Mouse (Mus musculus) embryonic facial prominence, embryonic 13.5 days (tissue): ENCODE results near the gene Gm21319. TPM values are rescaled to one million over a fixed set of nuclear protein-coding genes. Genes with fewer than 3 reads are reported as not detected.
"Not testable (repeated sequence)": the region's sequence is repeated elsewhere in the genome, so short reads cannot be mapped to it uniquely, and the experiment has no call there.

Source experiments
- ATAC-seq: fragments of 200-750 bp; cut with Nextera tagmentation; 2 replicates; pipeline ENCODE4 v1.8.0; 2017; ENCODE audit warnings: low read depth; ENCODE audit not compliant: insufficient number of reproducible peaks, insufficient read depth, low FRiP score, low TSS enrichment
- H3K27ac ChIP-seq: fragments of 300-500 bp; sonication (generic); 2 replicates; pipeline ENCODE4 v1.5.1; 2015; ENCODE audit warnings: moderate library complexity, mild to moderate bottlenecking, inconsistent platforms
- H3K27me3 ChIP-seq: fragments of 300-500 bp; sonication (generic); 2 replicates; pipeline ENCODE4 v1.6.1; 2015; ENCODE audit warnings: mild to moderate bottlenecking, inconsistent platforms
- H3K36me3 ChIP-seq: fragments of 300-500 bp; sonication (generic); 2 replicates; pipeline ENCODE4 v1.6.1; 2015; ENCODE audit warnings: mild to moderate bottlenecking, inconsistent platforms
- H3K4me1 ChIP-seq: fragments of 300-500 bp; sonication (generic); 2 replicates; pipeline ENCODE4 v1.6.1; 2015; ENCODE audit warnings: inconsistent platforms
- H3K4me2 ChIP-seq: fragments of 300-500 bp; sonication (generic); 2 replicates; pipeline ENCODE4 v1.6.1; 2015; ENCODE audit warnings: moderate library complexity, mild to moderate bottlenecking, inconsistent platforms
- H3K4me3 ChIP-seq: fragments of 300-500 bp; sonication (generic); 2 replicates; pipeline ENCODE4 v1.5.1; 2015; ENCODE audit warnings: mild to moderate bottlenecking, inconsistent platforms
- H3K9ac ChIP-seq: fragments of 300-500 bp; sonication (generic); 2 replicates; pipeline ENCODE4 v1.6.1; 2015; ENCODE audit warnings: mild to moderate bottlenecking, inconsistent platforms
- H3K9me3 ChIP-seq: fragments of 300-500 bp; sonication (generic); 2 replicates; pipeline ENCODE4 v1.6.1; 2016; ENCODE audit warnings: inconsistent platforms
- WGBS: fragments of 180-500 bp; shearing (Covaris S2); methylation state at CpG from one replicate; pipeline ENCODE4 v1.1.7; 2015; ENCODE audit warnings: mixed read lengths; 5-methylcytosine and 5-hydroxymethylcytosine counted together
- polyA plus RNA-seq: library from polyadenylated mRNA; unstranded; fragments of >200 nt; fragmentation: Nextera tagmentation; extraction: Ambion mirVana; gene quantifications from 2 replicates; pipeline ENCODE4 v1.2.1, GENCODE M21; 2015

Gene Gm21319
- polyA plus RNA-seq, result not detected in 2 replicates

- H3K27me3 ChIP-seq, H3K9ac ChIP-seq, H3K4me2 ChIP-seq, H3K27ac ChIP-seq, H3K9me3 ChIP-seq, ATAC-seq, H3K4me3 ChIP-seq, H3K4me1 ChIP-seq, H3K36me3 ChIP-seq: not testable (repeated sequence)
- 84% methylated on average over 4 of the region's 4 CpGs for WGBS
Observed at GRCm38 (mm10) chr12:87775655-87776054, at the start of gene Gm21319. Gene Gm21319, minus strand, starts transcription at chr12:87775755.

- 84% methylated on average over 6 of the region's 6 CpGs for WGBS
- not testable (repeated sequence) for H3K4me3 ChIP-seq
Observed at GRCm38 (mm10) chr12:87816277-87816676, 40.7 kb upstream of the Gm21319 start, which contains the start of gene BB287469. Gene BB287469, plus strand, starts transcription at chr12:87816577.

GRCm38 (mm10) chr12:87797971-87798370 lies 22.4 kb upstream of the Gm21319 start:
- 89% methylated on average over 5 of the region's 5 CpGs for WGBS

More at GRCm38 (mm10) chr12:87816277-87816676, 40.7 kb upstream of the Gm21319 start, which contains the start of gene BB287469:
- not testable (repeated sequence) for H3K9ac ChIP-seq, H3K4me1 ChIP-seq, H3K27me3 ChIP-seq, H3K36me3 ChIP-seq, ATAC-seq, H3K9me3 ChIP-seq, H3K27ac ChIP-seq, H3K4me2 ChIP-seq

GRCm38 (mm10) chr12:87795212-87795611 lies 19.7 kb upstream of the Gm21319 start, which contains the start of gene Gm21936:
Gene Gm21936, plus strand, starts transcription at chr12:87795512.
- H3K36me3 ChIP-seq, H3K27me3 ChIP-seq, H3K4me1 ChIP-seq, H3K9me3 ChIP-seq, H3K4me2 ChIP-seq, H3K27ac ChIP-seq, ATAC-seq, H3K4me3 ChIP-seq, H3K9ac ChIP-seq: not testable (repeated sequence)
- 88% methylated on average over 1 of the region's 1 CpGs for WGBS

More at GRCm38 (mm10) chr12:87797971-87798370, 22.4 kb upstream of the Gm21319 start:
- not testable (repeated sequence) for H3K27ac ChIP-seq, H3K9me3 ChIP-seq, H3K4me2 ChIP-seq, H3K4me3 ChIP-seq, H3K27me3 ChIP-seq, H3K36me3 ChIP-seq, H3K4me1 ChIP-seq, ATAC-seq, H3K9ac ChIP-seq

Other genes with a start within 250 kb of the Gm21319 start
- gene Oog1, start 173.1 kb downstream of the Gm21319 start, polyA plus RNA-seq, result not detected in 2 replicates
- not detected in 2 replicates for gene Gm4027, start 156.9 kb downstream of the Gm21319 start, polyA plus RNA-seq
- not detected in 2 replicates for gene Gm16381, start 131.1 kb downstream of the Gm21319 start, polyA plus RNA-seq
- gene Gm21936, start 19.8 kb upstream of the Gm21319 start, polyA plus RNA-seq, result not detected in 2 replicates
- not detected in 2 replicates for gene BB287469, start 40.8 kb upstream of the Gm21319 start, polyA plus RNA-seq
- not detected in 2 replicates for gene Gm2001, start 66.6 kb upstream of the Gm21319 start, polyA plus RNA-seq
- gene Gm2016, start 98.3 kb upstream of the Gm21319 start, polyA plus RNA-seq, result not detected in 2 replicates
- gene Gm2022, start 119.6 kb upstream of the Gm21319 start, polyA plus RNA-seq, result not detected in 2 replicates
- gene Gm2035, start 144.1 kb upstream of the Gm21319 start, polyA plus RNA-seq, result not detected in 2 replicates
- not detected in 2 replicates for gene Gm2042, start 178.3 kb upstream of the Gm21319 start, polyA plus RNA-seq
- not detected in 2 replicates for gene Gm2075, start 236.1 kb upstream of the Gm21319 start, polyA plus RNA-seq
- not detected in 2 replicates for gene Gm6803, start 243.0 kb upstream of the Gm21319 start, polyA plus RNA-seq